Mouse (Mus musculus) testis, postnatal 10 days (tissue): ENCODE data around the gene Prtn3.

Experiments
- DNase-seq: peaks from one replicate; pipeline ENCODE4 v3.0.0; 2021; ENCODE audit warnings: low spot score

The Prtn3 gene

DNA sequence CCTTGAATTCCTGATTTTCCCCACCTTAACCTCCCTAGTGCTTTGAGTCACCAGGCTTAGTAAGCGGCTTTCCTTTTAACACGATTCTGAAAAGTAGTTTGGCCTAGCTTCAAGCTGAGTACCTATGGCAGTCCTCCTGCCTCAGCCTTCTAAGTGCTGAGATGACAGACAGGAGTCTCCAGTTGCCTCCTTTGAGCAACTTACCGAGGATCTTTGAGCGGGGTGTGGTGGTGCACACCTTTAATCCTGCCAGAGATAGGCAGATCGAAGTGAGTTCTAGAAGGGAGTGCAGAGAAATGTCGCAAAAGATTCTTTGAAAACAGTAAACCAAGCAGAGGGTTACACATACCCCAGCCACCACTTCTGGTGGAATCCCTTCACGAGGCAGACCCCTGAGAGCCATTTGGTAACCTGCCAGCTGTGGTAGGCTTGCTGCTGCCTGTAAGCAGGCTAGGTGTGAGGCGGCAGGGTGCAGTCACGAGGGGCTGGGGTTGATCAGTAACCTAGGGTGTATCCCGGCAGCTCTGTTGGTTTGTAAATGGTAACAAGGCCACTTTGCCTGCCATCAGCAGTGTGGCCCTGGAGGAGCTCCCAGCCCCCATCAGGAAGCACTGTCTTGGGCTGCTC lies 18.6 kb upstream of the Prtn3 start:
- no peak for DNase-seq

DNA sequence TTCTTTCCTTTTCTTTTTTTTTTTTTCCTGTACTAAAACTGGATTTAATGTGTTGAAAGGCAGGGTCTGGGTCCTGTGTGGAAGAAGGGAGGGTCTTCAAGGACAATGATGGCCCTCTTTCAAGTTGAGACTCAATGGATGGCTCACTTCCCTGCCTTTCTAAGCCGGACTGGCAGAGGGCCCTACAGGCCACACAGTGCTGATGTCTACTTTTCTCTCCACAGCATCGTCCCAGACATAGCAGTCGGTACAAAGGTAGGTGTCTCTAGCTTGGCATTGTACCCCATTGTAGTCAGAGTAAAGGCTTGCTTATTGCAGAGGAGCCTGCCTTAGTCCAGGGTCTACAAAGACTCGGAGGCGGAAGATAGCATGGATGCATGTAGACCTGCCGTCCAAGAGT lies 18.0 kb upstream of the Prtn3 start:
- DNase-seq: no peak

DNA sequence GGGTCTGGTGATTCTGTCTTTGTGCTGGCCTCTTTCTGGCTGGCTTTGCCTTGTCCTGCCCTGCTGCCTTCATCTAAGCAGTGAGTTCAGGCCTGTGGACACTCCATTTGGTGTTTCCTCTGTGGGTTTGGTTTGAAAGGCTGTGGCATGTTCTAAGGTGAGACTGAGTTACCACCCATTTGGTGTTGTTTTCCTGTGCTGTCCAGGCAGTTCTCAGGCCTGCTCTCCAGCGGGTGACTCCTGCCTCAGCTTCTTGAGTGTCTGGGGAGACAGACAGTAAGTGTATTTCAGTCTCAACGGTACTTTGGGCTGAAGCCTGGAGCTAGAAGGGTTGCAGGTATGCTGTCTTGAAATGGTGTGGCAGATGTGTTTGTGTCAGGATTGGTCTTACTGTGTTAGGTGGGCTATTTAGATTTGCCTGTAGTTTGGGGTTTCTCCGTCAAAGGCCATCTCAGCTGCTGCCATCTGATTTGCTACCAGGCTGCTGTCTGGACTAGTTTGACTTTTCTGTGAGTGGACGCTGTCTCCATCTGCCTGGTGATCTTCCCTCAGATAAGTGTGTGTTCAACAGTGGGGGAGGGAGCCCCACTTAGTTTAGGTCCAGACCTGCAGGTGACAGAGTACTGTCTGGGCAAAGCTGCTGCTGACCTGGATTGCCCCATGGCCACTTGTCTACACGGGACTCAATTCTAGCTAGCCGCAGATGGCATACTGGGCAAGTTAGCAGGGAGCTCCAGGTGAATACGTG lies 17.4 kb upstream of the Prtn3 start:
- DNase-seq: no peak

DNA sequence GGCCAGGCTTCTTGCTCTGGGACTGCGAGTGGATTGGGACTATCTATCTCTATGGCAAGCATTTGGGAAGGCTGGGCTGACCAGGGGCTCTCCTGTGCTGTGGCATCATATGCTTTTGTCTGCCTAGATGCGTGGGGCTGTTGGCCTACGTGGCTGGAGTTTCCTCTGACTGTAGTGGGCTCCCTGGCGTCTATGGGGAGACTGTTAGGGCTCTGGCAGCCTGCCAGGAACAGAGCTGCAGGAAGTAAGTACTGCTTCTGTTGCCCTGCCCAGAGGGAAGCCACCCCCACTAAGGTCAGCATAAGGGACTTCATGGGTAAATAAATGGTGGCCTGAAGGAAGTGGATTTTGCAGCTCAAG lies 16.8 kb upstream of the Prtn3 start:
- peak; percentile 78 for DNase-seq

DNA sequence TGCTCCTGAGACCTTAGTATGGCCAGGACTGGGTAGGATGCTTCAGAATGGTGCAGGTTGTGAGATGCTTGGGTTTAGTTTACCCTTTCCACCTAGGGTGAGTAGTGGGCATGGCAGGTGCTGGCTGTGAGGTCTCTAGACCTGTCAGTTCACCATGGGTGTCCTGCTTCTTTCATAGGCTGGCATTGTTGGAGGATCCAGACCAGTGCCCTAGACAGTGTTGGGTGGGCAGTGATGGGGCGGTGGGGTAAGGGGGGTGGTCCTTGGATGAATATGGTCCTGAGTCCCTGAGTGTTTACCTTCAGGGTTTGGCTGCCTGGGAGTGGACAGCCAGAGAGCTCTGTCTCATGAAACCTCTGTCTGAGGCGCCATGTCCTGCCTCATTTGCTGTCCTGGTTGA lies 16.4 kb upstream of the Prtn3 start:
- DNase-seq: no peak

DNA sequence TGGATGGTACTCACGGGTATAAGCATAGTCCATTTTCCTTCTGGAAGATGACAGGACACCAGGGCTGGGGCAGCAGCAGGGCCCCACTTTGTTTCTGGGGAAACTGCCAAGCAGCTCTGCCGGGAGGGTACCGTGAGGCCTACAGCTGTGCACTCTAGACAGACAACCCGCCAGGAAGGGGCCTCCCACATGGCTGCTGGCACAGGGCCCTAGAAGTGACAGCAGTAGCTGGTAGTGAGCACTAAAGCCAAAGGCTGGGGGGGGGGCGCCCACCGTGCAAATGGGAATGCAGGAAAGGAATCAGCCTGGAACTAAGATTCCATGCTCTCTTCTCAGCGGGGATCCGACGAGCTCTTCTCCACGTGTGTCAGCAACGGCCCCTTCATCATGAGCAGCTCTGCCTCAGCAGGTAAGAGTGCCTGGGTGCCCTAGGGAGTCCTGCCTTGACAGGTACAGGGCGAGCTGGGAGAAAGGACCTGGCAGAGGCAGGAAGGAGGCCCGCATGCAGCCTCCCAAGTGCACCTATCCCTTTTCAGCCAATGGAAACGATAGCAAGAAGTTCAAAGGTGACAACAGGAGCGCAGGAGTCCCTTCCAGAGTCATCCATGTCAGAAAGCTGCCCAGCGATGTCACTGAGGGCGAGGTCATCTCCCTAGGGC lies 15.7 kb upstream of the Prtn3 start:
- peak; percentile 87 for DNase-seq

DNA sequence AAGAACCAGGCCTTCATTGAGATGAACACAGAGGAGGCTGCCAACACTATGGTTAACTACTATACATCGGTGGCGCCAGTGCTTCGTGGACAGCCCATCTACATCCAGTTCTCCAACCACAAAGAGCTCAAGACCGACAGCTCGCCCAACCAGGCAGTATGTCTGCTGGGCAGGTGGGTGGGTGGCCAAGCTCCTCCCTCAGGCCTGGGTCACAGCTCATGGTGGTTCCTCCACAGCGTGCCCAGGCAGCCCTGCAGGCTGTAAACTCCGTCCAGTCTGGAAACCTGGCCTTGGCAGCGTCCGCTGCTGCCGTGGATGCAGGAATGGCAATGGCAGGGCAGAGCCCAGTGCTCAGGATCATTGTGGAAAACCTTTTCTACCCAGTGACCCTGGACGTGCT lies 15.2 kb upstream of the Prtn3 start:
- DNase-seq: peak; percentile 67

DNA sequence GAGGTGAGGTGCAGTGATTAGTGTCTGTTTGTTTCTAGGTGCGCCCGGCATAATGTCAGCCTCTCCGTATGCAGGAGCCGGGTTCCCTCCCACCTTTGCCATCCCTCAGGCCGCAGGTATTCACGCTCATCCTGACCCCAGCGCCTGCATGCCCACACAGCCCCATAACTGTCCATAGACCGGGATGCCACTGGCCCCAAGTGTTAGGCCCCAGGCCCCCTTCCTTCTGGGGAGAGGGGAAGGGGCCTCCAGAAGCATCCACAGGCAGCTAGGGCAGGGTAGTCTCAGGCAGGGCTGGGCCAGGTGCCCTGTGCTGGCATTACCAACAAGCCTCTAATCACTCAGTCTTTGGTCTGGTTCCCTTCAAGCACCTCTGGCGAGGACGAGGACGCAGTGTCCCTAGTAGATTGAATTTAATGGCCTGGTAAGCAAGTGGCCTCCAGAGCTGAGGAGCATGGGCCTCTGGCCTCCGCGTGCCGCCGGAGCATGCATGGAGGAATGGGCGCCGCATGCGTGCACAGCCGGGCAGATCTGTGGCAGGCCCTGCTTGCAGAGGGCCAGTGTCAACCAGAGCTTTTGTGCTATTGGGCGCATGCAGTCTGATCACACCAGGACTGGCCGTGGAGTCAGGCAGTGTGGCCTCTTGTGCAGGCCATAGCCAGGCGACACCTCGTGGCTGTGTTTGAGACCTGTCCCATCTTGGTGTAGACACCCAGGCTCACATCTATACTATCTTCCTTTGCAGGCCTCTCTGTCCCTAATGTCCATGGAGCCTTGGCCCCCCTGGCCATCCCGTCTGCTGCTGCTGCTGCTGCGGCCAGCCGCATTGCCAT lies 14.0 kb upstream of the Prtn3 start:
- no peak for DNase-seq

DNA sequence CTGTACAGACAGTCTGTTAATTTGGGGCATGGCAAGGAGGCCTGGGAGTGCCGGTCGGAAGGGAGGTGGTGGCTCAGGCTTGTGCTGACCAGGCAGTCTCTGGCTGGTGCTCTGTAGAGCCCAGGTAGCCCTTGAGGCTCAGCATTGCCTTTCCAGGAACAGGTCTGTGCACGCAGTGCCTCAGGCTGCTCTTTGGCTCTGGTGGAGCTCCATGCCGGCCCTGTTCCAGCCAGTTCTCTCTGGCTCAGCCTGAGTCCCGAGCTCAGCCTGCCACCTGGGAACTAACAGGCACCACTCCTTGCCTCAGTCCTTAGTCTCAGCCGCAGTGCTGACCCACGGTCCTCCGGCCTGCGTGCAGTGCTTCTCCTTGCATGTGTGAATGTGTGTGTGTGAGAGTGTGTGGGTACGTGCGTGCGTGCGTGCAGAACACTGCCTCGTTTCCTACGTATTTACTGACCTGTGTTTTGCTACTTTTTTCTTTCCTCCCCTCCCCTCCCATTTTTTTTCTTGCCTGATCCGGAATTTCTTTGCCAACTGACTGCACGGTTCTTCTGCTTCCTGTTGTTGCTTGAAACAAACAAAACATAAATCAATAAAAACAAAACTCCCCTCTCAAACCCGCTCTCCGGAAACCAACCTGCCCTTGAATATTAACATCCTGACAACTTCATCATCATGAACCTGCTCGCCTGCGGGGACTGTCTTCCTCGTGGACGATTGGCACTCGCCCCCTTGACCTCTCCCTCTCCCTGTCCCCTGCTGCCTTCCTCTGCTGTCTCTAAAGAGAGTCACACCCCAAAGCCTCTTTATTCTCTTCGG lies 12.8 kb upstream of the Prtn3 start:
- DNase-seq: no peak

DNA sequence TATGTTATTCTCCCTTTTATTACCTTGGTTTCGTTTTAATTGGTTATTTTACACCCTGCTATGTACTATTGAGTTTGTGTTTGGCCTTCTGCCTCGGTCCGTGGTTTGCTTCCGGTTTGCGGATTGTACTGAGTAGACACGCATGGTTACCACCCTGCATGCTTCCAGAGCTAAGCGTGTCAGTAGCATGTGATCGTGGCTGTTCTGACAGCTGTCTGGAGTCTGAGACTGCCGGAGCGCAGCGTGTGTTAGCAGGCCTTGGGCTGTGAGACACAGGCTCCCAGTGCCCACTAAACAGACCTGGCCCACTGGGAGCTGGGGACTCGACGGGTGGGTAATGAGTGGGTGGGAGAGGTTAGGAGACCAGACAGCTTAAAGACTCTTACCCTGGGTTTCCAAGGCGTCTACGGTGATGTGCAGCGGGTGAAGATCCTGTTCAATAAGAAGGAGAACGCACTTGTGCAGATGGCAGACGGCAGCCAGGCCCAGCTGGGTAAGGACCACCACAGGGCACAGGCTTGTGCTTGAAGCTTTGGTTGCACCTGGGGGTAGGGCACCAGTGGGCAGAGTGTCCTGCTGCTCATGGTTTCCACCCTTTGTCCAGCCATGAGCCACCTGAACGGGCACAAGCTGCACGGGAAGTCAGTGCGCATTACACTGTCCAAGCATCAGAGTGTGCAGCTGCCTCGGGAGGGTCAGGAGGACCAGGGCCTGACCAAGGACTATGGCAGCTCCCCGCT lies 12.1 kb upstream of the Prtn3 start:
- no peak for DNase-seq

DNA sequence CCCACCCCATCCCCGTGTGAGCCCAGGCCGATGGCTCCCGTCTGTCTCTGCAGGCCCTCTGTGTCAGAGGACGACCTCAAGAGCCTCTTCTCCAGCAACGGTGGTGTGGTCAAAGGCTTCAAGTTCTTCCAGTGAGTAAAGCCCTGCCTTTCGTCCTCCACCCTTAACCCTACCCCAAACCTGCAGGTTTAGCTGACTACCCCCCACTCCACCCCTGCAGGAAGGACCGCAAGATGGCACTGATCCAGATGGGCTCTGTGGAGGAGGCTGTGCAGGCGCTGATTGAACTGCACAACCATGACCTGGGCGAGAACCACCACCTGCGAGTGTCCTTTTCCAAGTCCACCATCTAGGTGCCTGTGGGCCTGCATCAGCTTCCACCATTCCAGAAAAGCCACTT lies 11.4 kb upstream of the Prtn3 start:
- DNase-seq: peak; percentile 71

DNA sequence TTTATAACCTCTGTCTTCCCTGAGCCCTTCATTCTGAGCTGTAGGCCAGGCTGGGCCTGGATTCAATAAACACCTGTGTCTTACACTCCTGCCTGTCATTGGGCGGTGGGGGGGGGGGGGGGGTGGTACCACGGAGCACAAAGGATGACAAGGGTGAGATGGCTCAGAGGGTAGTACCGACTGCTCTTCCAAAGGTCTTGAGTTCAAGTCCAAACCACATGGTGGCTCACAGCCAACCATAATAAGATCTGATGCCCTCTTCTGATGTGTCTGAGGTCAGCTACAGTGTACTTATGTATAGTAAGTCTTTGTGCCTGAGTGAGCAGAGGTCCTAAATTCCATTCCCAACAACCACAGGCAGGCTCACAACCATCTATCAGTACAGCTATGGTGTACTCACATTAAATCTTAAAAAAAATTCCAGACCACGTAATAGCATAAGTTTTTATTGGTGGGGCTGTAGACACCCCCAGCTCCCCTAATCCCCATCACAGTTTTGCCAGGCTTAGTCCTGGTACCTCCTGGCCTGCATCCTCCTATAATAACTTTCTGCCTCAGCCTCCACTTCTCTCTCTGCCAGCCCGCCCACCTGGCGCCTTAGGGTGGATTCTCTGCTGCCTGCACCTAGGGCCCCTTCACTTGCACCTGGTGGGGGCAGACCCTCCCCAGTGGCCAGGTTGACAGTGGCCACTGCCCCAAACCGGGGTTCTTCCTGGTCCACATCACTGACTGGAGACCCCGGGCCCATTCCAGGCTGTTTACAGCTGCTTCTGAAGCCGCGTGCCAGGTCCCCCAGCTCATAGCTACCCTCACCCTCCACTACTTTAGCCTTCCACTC lies 9.7 kb upstream of the Prtn3 start:
- DNase-seq: no peak

DNA sequence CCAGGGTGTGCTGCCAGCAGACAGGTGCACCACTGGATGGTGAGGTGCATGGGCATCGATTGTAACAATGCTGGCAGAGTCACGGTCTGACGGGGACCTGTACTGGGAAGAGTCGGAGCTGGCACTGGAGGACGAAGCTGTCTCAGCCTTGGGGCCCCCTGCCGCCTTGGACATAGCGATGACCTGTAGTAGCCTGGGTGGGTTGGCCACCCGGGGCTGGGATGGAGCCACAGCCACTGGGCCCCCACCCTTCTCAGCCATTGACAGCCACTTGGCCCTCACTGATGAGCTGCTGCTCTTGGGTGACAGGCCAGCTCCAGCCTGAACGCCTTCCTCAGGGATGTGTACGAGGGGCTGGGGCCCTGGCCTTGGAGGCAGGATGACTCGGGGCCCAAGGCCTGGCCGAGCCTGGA lies 9.1 kb upstream of the Prtn3 start:
- DNase-seq: no peak

DNA sequence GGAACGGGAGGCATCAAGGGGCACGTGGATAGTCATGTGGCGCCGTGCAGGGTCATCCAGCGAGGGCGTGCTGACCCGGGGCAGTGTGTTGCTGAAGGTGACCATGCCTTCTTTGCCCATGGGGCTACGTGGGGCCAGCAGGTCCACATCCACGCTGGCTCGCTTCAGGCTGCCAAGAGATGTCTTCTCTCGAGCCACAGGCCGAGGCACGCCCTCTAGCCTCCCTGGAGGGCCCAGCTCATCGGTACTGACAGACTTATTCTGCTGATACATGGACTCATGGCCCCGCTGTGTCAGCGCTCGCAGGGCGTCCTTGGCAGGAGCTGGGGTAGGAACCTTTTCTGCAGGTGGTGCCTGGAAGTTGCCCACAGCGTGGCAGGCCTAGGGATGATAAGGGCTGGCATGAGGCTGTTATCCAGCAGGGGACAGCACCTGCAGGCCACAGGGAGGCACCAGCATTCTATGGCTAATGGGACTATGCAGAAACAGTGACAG lies 8.4 kb upstream of the Prtn3 start:
- DNase-seq: no peak

DNA sequence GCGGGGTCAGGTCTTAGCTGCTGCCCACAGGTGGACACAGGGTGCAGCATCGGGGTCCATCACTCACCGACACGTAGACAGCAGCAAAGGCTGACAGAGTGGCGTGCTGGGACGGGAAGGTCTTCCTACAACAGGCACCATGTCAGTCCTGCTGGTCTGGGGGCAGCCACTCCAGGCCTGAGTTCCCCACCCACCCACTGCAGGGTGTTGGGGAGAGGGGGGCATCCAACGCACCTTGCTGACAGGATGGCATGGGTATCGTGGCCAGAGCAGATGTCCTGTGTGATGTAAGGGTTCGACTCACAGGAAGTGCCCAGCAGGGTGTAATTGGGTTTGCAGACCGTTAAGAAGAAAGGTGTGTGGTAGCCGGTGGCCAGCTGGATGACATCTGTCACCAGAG lies 7.7 kb upstream of the Prtn3 start:
- DNase-seq: no peak

DNA sequence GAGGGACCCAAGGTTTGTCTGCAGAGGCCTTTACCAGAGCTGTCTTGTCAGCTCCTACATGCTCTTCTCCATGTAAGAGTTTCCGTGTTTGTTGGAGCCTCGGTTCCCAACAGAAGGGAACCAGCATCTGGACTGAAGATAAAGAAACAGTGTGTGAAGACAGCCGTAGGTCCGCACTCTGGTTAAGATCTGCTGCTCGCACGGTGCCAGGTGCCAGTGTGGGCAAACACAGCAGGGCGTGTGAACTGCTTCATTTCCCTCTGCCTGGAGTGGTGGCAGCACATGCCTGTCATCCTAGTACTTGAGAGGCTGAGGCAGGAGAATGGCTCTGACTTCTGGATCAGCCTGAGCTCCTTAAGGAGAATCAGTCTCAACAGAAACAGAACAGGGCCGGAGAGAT lies 2.4 kb upstream of the Prtn3 start:
- DNase-seq: no peak

DNA sequence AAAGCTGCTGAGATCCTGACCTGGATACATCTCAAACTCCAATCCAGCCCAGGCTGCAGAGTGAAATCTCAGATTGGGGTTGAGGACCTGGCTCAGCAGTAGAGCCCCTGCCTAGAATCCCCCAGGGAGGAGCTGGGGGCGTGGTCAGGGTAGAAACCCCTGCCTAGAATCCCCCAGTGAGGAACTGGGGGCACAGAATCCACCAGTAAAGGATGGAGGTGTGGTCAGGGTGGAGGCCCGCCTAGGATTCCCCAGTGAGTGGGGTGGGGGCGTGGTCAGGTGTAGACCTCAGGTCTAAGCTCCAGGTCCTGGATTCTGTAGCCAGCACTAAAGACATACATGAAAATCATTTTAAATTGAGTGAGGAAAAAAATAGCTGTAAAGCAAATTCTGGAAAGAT lies 1.4 kb upstream of the Prtn3 start:
- no peak for DNase-seq

DNA sequence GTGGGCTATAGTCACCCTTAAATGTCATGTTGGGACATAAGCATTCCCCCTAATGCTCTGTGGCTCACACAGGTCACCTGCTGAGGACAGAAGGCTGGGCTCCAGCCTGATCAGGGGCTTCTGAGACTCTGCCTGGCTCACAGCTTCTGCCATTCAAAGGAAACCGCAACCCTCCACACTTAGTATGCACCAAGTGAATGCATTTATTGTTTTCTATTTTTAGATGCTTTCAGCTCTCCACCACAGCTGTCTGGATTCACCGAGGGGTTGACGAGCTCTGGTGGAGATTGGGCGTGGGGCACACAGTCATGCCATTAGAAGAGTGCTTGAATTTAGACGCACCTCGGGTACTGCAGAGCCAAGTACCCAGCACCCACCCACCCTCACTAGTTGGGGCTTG lies 963 bp upstream of the Prtn3 start:
- no peak for DNase-seq

DNA sequence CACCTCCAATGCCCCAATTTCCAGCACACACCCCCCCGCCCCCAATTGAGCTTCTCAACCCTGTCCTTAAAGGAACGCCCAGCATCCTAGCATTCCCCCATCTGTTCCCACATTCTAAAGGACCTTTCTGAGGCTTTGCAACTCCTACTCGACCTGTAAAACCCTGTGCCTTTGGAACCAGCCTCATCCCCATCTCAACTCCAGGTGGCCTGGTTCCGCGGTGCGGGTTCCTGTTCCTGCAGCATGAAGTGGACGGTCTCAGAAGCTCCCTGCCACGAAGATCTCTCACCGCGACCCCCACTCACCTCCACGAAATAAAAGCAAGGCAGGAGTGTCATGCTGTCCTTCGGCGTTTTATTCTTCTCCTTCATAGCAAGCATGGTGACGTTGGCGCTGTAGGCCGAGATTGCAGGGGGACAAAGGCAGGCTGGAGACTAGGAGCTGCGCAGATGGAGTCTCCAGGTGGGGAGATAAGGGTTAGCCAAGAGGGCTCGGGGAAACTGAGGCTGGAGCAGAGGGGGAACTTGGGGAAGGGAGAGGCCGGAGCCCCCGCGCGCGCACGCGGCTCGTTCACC lies 474 bp upstream of the Prtn3 start:
- DNase-seq: no peak

DNA sequence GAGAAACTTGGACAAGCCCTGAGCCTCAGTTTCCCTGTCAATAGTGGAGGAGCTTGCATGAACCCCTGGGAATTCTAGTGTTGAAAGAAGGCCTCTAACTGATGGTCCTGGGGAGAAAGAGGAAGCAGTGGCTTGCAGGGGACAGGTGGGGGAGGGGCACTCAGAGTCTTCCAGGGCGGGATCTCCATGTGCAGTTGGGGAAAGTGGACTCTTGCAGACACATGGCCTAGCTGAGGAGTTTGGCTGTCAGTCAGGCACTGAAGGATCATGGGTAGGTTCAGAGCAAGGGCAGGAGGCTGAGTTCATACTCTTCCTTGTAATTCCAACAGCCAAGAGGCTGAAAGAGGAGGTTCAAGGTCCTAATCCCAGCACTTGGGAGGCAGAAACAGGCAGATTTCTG lies 2.9 kb downstream of the Prtn3 start:
- DNase-seq: no peak
